Mouse (Mus musculus) urinary bladder, postnatal 25 days (tissue): ENCODE measurements around the gene Dkkl1.

Experiments
- DNase-seq: peaks from one replicate; pipeline ENCODE4 v3.0.0; 2022; ENCODE audit warnings: low spot score

The Dkkl1 gene

DNA sequence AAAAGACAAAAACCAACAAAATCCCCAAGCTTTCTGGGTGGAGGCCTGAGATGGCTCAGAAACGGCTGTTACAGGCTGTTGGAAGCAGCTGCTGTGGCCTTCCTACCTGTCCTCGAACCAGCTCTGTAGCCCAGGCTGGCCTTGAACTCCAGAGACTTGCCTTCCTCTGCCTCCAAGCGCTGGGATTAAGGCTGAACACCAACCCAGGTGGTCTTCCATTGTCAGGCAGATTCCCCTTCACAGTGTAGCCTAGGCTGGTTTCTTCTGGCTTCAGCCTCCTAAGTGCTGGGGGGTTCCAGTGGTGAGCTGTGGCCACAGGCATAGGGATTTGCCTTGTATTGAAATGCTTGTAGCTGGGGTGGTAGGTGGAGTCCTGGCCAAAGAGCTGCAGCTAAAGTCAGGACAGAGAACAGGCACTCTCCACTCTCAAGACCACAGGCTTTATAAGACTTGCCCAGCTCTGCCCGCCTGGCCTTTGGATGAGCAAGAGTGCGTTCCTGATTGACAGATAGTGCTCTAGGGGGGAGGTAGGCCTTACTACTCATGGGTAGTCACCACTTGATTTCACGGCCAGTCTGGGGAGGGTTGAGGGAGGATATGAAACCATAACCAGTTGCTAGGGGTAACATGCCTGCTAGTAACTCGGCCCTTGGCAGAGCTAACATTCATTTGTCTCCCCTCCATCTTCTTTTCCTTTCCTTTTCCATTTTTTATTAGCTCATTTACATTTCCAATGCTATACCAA, 17.7 kb upstream of the Dkkl1 start:
- DNase-seq, result no peak

DNA sequence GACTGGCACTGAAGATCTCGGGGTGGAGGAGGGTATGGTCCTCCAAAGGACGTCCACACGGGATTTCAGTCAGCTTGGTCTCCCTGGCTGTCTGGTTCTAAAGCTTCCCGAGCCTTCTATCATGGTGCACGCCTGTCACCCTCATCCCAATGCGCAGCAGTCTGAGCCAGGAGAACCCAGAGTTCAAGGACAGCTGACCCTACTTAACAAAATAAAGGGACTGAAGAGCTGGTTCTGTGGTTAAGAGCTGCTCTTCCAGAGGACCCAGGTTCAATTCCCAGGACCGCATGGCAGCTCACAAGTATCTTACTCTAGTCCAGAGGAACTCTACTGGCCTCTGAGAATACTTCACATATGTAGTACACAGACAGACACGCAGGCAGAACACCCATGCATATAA, 17.1 kb upstream of the Dkkl1 start:
- no peak for DNase-seq

DNA sequence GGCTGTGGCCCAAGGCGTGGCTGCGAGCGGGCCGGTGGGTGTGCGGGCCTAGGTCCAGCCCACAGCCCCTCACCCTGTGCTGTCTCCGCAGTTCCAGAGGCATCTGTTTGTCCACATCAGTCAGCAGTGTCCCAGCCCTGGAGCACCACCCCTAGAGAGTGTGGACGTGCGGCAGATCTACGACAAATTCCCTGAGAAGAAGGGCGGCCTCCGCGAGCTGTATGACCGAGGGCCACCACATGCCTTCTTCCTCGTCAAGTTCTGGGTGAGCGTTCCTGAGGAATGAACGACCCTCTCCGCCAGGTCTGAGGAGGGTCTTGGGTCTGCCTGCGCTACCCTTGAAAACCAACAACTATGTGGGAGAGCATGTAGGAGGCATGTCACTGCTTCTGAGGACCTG, 16.6 kb upstream of the Dkkl1 start:
- no peak for DNase-seq

DNA sequence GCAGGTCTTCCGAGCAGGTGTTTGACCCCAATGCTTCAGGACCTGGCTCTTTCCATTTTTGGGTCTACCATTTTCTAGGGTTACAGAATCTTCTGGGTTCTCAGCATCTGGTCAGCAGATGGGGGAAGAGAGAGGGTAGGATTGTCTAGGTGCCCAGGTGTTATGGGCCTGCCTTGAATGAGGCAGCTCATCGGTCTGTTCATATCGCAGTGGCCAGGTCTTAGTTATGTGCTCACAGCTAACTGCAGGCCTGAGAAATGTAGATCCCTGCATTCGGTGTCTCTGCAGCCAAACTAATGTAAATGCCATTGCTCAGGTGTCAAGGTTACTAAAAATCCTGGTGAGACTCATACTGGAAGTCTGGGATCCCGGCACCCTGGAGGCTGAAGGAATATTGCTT, 14.5 kb upstream of the Dkkl1 start:
- DNase-seq, result no peak

DNA sequence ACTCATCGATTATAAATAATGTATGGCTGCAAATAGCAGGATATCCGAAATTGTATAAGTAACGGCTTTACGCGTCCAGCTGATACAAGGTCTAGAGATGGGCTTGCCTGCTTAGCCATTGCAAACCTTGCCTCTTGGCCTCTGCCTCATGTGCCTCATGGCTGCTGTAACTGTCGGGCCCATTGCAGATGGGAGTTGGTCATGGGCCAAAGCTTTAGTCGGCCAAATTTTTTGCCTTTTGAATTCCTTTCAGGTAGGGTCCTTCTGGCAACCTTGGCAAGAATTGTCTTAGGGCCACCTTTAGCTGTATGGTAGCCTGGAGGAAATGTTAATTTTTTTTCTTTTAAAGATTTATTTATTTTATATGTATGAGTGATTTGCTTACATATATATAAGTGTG, 12.9 kb upstream of the Dkkl1 start:
- no peak for DNase-seq

DNA sequence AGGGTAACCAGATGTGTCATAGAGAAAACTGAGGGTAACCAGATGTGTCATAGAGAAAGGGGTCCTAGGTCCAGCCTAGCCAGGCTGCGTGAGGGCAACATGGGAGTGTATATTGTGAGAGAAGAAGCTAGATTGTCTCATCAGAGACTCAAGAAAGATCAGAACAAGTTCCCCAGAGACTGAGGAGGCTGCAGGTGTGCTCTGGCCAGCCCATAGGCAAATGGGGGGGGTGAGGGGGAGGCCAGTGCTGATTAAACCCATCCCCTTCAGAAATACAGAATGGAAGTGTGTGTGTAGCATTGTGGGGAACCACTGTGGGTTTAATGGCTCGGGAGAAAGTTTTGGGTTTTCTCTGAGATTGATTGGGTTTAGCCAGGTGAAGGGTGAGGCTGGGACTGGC, 9.7 kb upstream of the Dkkl1 start:
- DNase-seq, result no peak

DNA sequence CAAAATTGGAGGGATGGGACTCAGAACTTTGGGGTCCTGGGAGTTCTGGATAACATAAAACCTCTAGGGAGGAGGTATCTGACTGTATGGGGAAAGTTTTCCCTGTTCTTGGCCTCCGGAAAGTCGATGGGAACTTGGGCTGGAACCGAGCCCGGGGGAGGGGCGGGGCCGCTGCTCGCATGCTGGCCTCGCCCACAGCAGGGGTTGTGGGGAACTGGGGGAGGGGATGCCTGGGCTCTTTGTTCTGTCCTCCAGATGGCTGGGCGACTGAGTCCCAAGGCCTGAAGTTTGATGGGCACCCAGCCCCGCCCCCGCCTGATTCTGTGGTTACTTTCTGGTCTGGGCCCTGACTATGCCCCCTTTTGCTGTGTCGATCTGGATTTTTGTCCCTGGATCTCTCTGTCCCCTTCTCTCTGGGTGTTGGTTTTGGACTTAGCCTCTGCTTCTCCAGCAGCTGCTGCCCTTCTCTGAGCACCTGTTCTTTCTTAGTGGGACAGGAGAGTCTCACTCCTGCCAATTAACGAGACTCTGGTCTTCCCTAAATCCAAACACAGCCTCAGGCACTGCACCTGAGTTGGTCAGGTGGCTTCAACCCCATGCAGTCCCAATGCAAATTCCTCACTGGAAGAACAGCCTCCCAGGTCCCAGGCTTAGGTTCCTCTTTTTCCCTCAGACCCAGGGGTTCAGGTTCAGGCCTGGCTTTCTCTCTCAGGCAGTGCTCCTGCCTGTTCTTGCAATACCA, 4.7 kb upstream of the Dkkl1 start:
- peak; percentile 46 for DNase-seq

DNA sequence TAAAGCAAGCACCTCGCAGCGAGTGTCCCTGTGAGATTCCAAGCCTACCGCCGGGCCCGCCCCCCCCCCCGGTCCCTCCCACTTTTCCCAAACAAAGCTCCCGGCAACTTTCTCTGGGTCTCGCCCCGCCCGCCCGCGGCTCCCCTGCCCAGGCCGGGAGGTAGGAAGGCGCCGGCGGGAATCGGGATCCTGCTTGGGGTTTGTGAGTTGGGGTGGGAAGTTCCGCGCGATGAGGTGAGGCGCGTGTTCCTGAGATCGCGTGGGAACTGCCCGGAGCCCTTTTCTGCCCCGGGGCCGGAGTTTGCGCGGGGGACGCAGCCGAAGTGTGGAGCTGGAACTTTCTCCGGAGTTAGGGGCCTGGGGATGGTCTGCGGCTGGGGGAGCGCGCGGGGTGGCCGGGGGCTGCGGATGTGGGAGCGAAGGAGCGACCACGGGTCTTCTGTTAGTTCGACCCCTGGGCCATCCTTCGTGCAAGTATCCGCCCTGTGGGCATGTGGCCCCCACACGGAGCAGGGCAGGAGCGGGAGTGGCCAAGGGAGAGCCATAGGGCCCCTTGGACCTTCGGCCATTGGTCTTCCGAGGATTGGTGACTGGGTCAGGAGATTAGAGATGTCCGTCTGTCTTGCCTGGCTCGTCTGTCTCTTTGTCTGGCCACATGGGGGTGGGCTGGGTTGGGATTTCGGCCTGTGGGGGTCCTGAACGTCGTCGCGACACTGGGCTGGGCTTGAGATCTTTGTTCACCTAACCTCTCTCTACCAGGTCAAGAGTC, 3.9 kb upstream of the Dkkl1 start, which contains the start of gene Tead2:
TSS of gene Tead2 (plus strand) at position 81 of the 769 bp plus-strand sequence.
- peak; percentile 28 for DNase-seq

DNA sequence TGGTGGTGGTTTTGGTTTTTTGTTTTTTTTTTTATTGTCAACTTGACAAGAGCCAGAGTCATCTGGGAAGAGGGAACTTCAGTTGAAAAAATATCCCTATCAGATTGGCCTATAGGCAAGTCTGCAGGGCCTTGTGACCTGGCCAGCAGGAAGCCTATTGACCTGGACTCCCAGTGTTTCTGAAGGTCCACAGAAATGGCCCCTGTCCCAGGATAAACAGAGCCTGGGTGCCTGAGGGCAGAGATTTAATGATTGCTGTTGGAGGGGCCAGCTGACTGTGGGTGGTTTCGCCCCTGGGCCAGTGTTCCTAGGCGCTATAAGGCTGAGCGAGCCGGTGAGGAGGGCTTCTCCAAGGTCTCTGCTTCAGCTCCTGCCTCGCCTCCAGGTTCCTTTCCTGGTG, 1.8 kb upstream of the Dkkl1 start:
- no peak for DNase-seq

DNA sequence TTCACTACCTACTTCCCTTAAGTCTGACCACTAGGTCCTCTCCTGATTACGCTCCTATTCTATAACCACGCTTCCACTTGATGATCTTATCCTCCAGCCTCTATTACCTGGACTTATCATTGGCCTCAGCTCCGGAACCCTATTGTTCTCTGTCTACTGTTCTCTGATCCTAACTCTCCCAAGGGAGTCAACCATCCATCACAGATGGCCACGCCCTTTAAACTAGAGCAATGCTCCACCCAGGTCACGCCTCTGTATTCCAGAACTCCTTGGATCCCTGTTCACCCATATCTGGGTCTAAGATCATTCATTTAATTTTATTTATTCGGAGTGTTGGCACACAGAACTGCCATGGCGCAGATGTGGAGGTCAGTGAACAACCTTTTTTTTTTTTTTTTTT, 409 bp upstream of the Dkkl1 start:
- no peak for DNase-seq

DNA sequence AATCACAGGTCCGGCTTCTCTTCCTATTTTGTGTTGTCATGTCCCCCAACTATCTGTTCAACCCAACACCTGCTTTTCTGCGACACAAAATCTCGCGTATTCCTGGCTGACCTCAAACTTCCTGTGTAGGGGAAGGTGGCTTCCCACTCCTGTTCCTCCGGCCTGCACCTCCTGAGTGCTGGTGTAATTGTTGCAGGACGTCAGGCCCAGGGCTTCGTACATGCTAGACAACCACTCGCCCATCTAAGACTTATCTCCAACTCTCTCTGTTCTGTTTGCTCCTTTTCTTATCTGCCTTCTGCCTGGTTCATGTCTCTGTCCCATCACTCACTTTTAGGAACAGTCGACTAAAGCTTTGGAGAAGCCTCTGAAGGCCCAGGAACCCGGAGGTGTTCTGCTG, 877 bp downstream of the Dkkl1 start:
- DNase-seq, result no peak

DNA sequence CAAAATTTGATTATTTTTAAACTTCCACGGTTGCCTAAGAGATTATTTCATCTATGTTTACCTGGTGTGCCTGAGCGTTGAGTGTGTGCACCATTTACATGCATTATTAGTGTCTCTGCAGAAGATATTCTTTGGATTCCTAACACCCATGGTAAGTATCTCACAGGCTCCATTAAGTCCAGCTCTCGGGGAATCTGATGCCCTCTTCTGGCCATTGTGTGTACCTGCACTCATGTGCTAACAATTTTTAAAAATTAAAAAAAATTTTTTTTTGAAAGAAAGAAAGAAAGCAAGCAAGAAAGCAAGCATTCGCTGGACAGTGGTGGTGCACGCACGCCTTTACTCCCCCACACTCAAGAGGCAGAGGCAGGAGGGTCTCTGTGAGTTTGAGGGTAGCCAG, 3.7 kb downstream of the Dkkl1 start:
- no peak for DNase-seq

DNA sequence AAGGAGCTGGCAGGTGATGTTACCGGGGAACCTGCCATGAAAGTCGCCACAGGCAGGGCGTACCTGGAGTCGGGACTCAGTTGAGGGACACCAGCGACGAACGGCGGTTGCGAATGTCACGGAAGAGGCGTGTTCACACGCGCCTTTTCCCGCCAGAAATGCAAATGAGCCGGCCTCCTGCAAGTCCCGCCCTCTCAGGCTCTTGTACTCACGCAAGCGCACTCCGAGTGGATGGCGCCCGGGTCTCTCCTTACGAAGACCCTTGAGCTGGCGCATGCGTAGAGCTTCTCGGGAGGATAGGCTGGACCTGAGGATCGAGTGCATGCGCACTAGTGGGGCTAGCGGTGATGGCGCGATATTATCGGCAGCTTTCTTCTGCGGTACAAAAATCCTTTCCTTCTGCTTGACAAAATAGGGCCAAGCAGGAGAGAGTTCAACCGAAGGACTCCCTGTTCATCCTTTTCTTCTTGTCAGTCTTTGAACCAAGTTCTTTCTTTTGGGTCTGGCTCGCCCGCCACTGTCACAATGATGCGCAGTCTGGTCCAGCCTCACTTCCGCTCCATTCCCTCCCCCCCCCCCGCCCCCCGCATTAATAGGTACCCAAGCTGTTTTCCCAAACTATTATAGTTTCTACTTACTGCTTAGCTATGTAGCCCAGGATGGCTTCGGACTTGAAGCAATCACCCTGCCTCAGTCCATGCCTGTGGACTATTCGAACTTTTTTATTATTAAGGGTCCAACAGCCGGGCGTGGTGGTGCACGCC, 7.4 kb downstream of the Dkkl1 start, which contains the start of gene Ccdc155:
TSS of gene Ccdc155 (minus strand) at position 513 of the 764 bp plus-strand sequence.
- DNase-seq, result peak; percentile 84

DNA sequence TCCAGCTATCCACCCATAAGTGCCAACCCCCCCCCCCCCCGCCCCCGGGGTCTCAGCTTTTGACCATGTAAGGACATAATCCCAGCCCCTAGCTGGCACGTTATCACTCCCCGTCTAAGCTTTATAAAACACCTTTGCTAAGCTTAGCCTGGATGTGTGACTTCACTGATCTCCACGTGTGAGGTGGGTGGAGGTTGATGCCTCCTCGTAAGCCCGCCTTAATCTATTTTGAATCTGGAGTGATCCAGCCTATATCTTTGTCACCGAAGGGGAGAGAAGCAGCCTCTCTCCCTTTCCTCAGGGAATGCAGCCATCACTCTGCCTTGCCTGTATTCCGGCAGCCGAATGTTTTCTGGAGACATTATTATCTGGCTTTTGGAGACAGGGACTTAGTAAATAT, 9.3 kb downstream of the Dkkl1 start:
- DNase-seq, result no peak

DNA sequence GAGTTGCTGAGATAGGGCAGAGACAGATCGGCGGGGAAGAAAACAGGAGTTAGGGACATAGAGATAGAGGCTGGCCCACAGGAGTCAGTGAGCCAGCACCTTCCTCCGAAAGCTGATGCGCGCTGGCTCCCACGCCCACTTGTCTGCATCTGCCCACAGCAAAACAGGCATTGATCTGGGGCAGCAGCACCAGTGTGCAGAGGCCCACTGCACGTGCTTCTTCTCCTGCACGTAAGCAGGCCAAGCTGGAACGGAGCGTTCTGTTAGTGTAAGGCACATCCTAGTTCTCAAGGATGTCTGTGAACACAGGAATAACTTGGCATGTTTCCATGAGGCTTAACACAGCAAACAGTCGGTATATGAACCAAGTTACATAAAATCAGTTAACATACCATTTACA, 13.0 kb downstream of the Dkkl1 start:
- DNase-seq, result no peak

DNA sequence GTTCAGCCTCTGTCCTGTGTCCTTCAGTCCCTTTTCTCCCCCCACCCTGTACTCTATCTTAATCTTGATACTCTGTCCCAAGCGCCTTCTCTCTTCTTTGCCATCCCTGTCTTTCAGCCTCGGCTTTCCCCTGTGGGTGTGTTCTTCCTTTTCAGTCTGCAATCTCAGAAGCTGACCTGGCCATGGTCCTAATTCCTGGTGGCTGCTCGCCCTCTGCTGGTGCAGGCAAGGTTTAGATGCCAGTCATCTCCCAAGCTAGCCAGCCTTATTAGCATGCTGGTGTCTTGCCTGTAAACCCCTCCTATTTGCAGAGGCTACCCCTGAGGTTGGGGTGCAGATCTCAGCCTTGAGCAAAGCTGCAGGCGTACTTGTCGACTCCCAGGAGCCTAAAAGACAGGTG, 13.5 kb downstream of the Dkkl1 start:
- DNase-seq, result peak; percentile 53

DNA sequence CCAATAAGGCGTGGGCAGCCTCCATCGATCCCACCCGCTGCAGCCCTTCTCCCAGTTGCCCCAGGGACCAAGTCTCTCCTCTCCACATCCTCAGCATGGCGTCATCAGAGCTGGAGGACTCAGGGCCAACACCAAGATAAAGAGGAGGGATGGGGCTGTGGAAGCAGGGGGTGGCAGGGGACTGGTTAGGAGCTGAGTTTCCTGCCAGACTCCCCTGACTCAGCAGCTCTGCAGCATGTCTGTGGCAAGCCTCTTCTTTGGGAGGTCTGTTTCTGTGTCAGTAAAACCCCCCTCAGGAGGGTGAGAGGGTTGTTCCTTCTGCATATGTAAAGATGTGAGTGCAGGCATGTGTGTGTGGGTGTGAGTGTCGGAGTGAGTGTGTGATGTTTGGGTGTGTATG, 15.0 kb downstream of the Dkkl1 start:
- no peak for DNase-seq

DNA sequence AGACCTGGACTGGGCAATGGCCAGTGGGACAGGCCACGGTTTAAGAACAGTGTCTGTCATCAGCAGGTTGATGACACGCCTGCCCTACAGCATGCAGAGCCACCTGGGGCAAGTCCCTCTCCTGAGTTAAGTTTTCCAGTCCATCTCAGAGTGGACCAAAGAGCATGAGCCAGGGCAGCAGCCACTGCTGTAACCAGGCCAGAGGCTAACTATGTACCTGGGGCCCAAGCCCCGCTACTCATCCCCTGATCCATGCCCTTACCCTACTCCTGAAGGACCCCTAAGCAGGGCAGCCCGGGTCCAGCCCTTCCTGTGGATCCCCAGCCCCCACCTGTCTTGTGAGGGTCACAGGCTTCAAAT, 15.8 kb downstream of the Dkkl1 start:
- no peak for DNase-seq

DNA sequence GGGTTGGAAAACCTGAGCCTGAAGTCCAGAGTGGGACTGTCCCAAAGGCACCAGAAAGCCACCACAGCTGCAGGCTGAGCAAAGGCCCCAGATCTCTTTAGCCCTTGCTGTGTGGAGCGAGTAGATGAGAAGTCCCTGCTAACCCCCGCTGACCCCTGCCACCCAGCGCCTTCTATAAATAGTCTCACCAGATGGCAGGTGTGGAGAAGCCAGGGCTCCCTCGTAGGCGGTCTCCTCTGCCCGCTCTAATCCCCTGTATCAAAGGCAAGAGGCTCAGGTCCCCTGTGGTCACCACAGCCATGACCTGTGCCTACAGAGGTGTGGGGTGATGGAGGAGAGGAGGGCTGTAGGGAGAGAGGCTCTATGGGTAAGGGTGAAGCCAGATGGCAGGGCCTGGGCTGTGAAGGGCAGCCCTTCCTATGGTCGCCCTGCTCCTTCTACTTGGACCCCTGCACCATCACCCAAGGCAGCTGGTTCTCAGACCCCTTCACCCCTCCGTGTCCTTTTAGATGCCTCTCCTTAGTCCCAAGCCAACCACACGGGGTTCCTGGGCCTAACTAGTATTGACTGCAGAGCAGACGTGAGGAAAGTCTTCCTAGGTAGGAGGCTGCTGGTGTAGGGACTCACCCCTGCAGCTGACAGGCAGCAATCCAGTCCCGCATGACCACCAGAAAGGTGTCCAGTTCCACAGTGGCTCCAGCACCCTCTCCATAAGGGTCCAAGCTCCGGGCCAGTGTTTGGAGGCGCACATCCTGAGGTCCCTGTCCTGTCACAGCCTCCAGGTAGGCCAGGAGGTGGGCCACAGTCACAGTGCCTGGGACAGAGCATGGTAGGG, 16.4 kb downstream of the Dkkl1 start:
- no peak for DNase-seq

DNA sequence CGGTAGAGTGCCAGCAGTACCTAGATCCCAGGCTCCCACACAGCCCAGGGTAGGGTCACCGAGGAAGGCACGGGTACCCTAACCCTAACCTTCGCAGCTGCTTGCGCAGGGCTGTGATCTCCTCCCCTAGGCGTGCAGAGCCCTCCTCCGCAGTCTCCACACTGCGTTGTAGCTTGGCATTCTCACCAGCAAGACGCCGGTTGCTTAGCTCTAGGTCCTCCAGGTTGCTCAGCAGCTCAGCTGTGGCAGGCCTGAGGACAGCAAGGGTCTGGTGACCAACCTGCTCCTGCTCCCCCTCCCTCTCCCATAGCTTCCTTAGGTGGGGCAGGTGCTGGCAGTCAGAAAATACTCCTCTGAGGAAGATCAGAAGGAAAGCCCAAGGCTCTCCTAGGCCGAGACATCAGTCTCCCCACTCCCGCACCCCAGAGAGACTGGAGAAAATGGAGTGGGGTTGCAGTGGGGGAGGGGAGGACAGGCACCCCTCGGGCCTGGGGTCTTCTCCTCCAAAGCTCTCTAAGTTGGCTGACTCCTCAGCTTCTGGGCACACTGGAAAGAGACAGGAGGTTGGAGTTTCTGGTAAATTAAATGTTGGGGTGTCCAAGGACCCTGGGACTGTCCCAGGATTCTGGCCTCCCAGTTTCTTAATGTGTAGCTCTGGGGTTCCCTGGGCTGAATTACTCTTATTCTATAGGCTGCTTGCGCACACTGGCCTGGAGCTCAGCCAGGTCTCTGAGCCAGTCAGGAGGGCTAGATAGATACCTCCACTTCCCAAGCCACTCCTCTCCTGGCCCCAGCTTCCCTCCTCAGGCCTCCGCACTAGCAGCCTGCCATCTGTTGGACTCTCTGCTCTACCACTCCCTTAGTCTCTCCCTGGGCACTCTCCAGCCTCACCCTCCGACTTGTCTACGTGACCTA, 17.8 kb downstream of the Dkkl1 start:
- no peak for DNase-seq
